Mouse (Mus musculus) lung, adult 2 months (tissue): ENCODE measurements around the gene Smim24. TPM values are rescaled to one million over a fixed set of nuclear protein-coding genes. Genes with fewer than 3 reads are reported as not detected.
A peak's percentile ranks its signal among the peaks of the same experiment; 100 is the strongest.

Experiments
- DNase-seq: peaks from one replicate; pipeline ENCODE4 v3.0.0; 2022
- H3K4me1 ChIP-seq: fragments of 200-500 bp; 2 replicates; pipeline ENCODE4 v1.6.1; 2011; ENCODE audit warnings: low read length; ENCODE audit not compliant: control insufficient read depth, insufficient read depth
- H3K4me3 ChIP-seq: fragments of 200-500 bp; replicated peaks from 2 replicates; pipeline ENCODE3; 2011; ENCODE audit warnings: low read depth, mild to moderate bottlenecking, control low read depth, low read length; ENCODE audit errors: extremely low read depth
- CTCF ChIP-seq: fragments of 200-500 bp; IDR thresholded peaks from 2 replicates; pipeline ENCODE4 v1.5.1; 2011; ENCODE audit warnings: mild to moderate bottlenecking, low read length, control low read depth; ENCODE audit not compliant: insufficient read depth
- POLR2A ChIP-seq: fragments of 200-500 bp; IDR thresholded peaks from 2 replicates; pipeline ENCODE4 v1.6.1; 2011; ENCODE audit warnings: low read depth, mild to moderate bottlenecking, control low read depth, low read length, borderline replicate concordance; ENCODE audit errors: extremely low read depth
- WGBS: fragments of 180-500 bp; shearing (Covaris S2); methylation state at CpG from one replicate; pipeline ENCODE4 v1.1.7; 2018; 5-methylcytosine and 5-hydroxymethylcytosine counted together
- polyA plus RNA-seq: library from polyadenylated mRNA; depleted of rRNA; stranded (reverse); fragments of >200 nt; gene quantifications from 2 replicates; pipeline ENCODE4 v1.2.3, GENCODE M21; 2012; rRNA removed

The Smim24 gene
- polyA plus RNA-seq, 1 experiment = 8.8 TPM

DNA sequence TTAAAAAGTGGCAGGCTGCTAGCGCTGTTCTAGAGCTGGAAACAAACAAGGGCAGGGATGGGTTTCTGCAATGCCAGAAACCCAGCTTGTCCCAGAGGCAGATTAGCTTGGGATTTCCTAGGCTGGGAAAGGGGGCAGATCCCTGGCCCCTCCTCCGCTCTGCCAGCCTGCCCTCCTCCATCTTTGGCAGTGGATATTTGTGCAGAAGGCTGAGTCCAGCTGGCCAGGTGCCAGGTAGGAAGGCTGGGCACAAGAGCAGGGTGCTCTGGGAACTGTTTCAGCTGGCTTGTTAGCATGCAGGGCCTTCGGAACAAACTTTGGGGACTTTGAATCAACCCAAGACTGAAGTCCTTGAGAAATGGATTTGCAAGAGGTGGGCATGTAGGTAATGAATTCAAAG is 42.6 kb downstream of the Smim24 start:
- H3K4me3 ChIP-seq = no peak overlapping the region
- DNase-seq = peak; percentile 71
- TF ChIP-seq CTCF = no peak
- no peak for TF ChIP-seq POLR2A
- peaks cover 26% of the 10 kb centered on the region for H3K4me1 ChIP-seq
- 19% methylated on average over 3 of the region's 3 CpGs for WGBS

DNA sequence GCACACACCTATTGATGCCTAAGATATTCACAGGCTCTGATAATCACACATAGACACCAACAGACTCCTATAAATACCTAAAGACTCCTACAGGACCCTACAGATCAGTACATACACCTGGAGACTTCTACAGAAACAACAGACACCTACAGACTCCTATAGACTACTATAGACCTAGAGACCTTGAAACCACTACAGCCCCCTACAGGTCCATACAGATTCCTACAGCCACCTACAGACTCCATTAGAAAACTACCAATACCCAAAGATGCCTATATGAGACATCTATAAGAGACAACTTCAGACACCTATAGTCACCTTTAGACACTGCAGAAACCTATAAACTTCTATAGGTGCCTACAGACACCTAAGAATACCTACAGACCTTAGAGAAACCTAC is 48.2 kb downstream of the Smim24 start:
- no peak for DNase-seq
- Histone ChIP-seq H3K4me3 (no peak overlapping the region), H3K4me1 (no peaks in the 10 kb centered on the region)
- no peak for TF ChIP-seq CTCF
- TF ChIP-seq POLR2A = no peak

Other genes starting within 250 kb of the Smim24 start
- 33.0 and 40.0 TPM in 2 replicates for gene Pias4, start 225.1 kb upstream of the Smim24 start, polyA plus RNA-seq
- 1,377 and 1,420 TPM in 2 replicates for gene Eef2, start 216.4 kb upstream of the Smim24 start, polyA plus RNA-seq
- gene Dapk3, start 210.0 kb upstream of the Smim24 start, polyA plus RNA-seq = 70.4 and 73.5 TPM in 2 replicates
- gene 4930442H23Rik, start 209.2 kb upstream of the Smim24 start, polyA plus RNA-seq = not detected in 2 replicates
- 0.28 and 0.59 TPM in 2 replicates for gene Nmrk2, start 191.0 kb upstream of the Smim24 start, polyA plus RNA-seq
- 0.08 and 0.20 TPM in 2 replicates for gene Atcay, start 162.2 kb upstream of the Smim24 start, polyA plus RNA-seq
- 8.9 and 10.0 TPM in 2 replicates for gene Zfr2, start 159.9 kb upstream of the Smim24 start, polyA plus RNA-seq
- 2.7 and 3.3 TPM in 2 replicates for gene Matk, start 140.1 kb upstream of the Smim24 start, polyA plus RNA-seq
- gene Mrpl54, start 126.1 kb upstream of the Smim24 start, polyA plus RNA-seq = 60.1 and 87.9 TPM in 2 replicates
- 86.4 and 104 TPM in 2 replicates for gene Apba3, start 126.1 kb upstream of the Smim24 start, polyA plus RNA-seq
- gene Tjp3, start 101.5 kb upstream of the Smim24 start, polyA plus RNA-seq = 27.6 and 27.7 TPM in 2 replicates
- 103 and 104 TPM in 2 replicates for gene Pip5k1c, start 100.1 kb upstream of the Smim24 start, polyA plus RNA-seq
- 30.5 and 36.7 TPM in 2 replicates for gene Cactin, start 71.9 kb upstream of the Smim24 start, polyA plus RNA-seq
- 39.9 and 44.0 TPM in 2 replicates for gene Tbxa2r, start 64.3 kb upstream of the Smim24 start, polyA plus RNA-seq
- 10.3 and 11.2 TPM in 2 replicates for gene Gipc3, start 49.8 kb upstream of the Smim24 start, polyA plus RNA-seq
- 106 and 134 TPM in 2 replicates for gene Hmg20b, start 42.6 kb upstream of the Smim24 start, polyA plus RNA-seq
- 33.3 and 39.9 TPM in 2 replicates for gene Mfsd12, start 35.6 kb upstream of the Smim24 start, polyA plus RNA-seq
- gene 4930404N11Rik, start 27.2 kb upstream of the Smim24 start, polyA plus RNA-seq = 21.9 and 25.8 TPM in 2 replicates
- gene Fzr1, start 14.5 kb upstream of the Smim24 start, polyA plus RNA-seq = 59.3 and 61.8 TPM in 2 replicates
- gene Dohh, start 8.6 kb upstream of the Smim24 start, polyA plus RNA-seq = 79.2 and 83.4 TPM in 2 replicates
- 3.7 and 6.3 TPM in 2 replicates for gene Gm48551, start 8.6 kb upstream of the Smim24 start, polyA plus RNA-seq
- gene Gm48552, start 4.0 kb upstream of the Smim24 start, polyA plus RNA-seq = 3.6 and 5.9 TPM in 2 replicates
- 89.6 and 103 TPM in 2 replicates for gene Nfic, start 62.6 kb downstream of the Smim24 start, polyA plus RNA-seq
- 0.92 and 1.1 TPM in 2 replicates for gene Celf5, start 89.7 kb downstream of the Smim24 start, polyA plus RNA-seq
- 197 and 203 TPM in 2 replicates for gene Ncln, start 103.3 kb downstream of the Smim24 start, polyA plus RNA-seq
- 40.3 and 47.5 TPM in 2 replicates for gene S1pr4, start 107.1 kb downstream of the Smim24 start, polyA plus RNA-seq
- gene Gna15, start 131.2 kb downstream of the Smim24 start, polyA plus RNA-seq = 8.5 and 9.5 TPM in 2 replicates
- 114 and 117 TPM in 2 replicates for gene Gna11, start 152.1 kb downstream of the Smim24 start, polyA plus RNA-seq
- gene Aes, start 166.4 kb downstream of the Smim24 start, polyA plus RNA-seq = 1,275 and 1,423 TPM in 2 replicates
- 164 and 218 TPM in 2 replicates for gene Tle2, start 181.5 kb downstream of the Smim24 start, polyA plus RNA-seq
- gene Tle6, start 208.0 kb downstream of the Smim24 start, polyA plus RNA-seq = 33.3 and 41.6 TPM in 2 replicates
- gene BC025920, start 213.2 kb downstream of the Smim24 start, polyA plus RNA-seq = 0.57 and 1.1 TPM in 2 replicates
- 33.7 and 36.2 TPM in 2 replicates for gene Sirt6, start 234.7 kb downstream of the Smim24 start, polyA plus RNA-seq
- gene Ankrd24, start 235.5 kb downstream of the Smim24 start, polyA plus RNA-seq = 22.7 and 28.4 TPM in 2 replicates